Mouse (Mus musculus) liver, embryonic 12.5 days (tissue): ENCODE measurements around the gene Gpc6. TPM values are rescaled to one million over a fixed set of nuclear protein-coding genes. Genes with fewer than 3 reads are reported as not detected.

Experiments used
- ATAC-seq: fragments of 200-750 bp; cut with Nextera tagmentation; 2 replicates; pipeline ENCODE4 v1.8.0; 2017; ENCODE audit warnings: moderate number of reproducible peaks, mild to moderate bottlenecking, moderate library complexity
- H3K27ac ChIP-seq: fragments of 300-500 bp; sonication (generic); 2 replicates; pipeline ENCODE4 v1.5.1; 2016; ENCODE audit warnings: mild to moderate bottlenecking
- H3K27me3 ChIP-seq: fragments of 300-500 bp; sonication (generic); replicated peaks from 2 replicates; pipeline ENCODE4 v1.6.1; 2016; ENCODE audit warnings: mild to moderate bottlenecking, moderate library complexity
- H3K36me3 ChIP-seq: fragments of 300-500 bp; sonication (generic); 2 replicates; pipeline ENCODE4 v1.6.1; 2016; ENCODE audit warnings: mild to moderate bottlenecking, moderate library complexity
- H3K4me1 ChIP-seq: fragments of 300-500 bp; sonication (generic); 2 replicates; pipeline ENCODE4 v1.6.1; 2016
- H3K4me2 ChIP-seq: fragments of 300-500 bp; sonication (generic); 2 replicates; pipeline ENCODE4 v1.6.1; 2016; ENCODE audit warnings: mild to moderate bottlenecking, moderate library complexity
- H3K4me3 ChIP-seq: fragments of 300-500 bp; sonication (generic); 2 replicates; pipeline ENCODE4 v1.5.1; 2016; ENCODE audit warnings: mild to moderate bottlenecking, moderate library complexity
- H3K9ac ChIP-seq: fragments of 300-500 bp; sonication (generic); 2 replicates; pipeline ENCODE4 v1.6.1; 2016; ENCODE audit warnings: mild to moderate bottlenecking, moderate library complexity
- H3K9me3 ChIP-seq: fragments of 300-500 bp; sonication (generic); replicated peaks from 2 replicates; pipeline ENCODE4 v1.6.1; 2016; ENCODE audit warnings: mild to moderate bottlenecking, moderate library complexity
- WGBS: fragments of 180-500 bp; shearing (Covaris S2); methylation state at CpG from one replicate; pipeline ENCODE4 v1.1.7; 2016; ENCODE audit not compliant: insufficient replicate concordance; 5-methylcytosine and 5-hydroxymethylcytosine counted together
- polyA plus RNA-seq: library from polyadenylated mRNA; unstranded; fragments of >200 nt; fragmentation: Nextera tagmentation; extraction: Ambion mirVana; gene quantifications from 2 replicates; pipeline ENCODE4 v1.2.1, GENCODE M21; 2016

Gpc6 gene
- polyA plus RNA-seq, 1 experiment from 2014 or later: 8.4 TPM

DNA sequence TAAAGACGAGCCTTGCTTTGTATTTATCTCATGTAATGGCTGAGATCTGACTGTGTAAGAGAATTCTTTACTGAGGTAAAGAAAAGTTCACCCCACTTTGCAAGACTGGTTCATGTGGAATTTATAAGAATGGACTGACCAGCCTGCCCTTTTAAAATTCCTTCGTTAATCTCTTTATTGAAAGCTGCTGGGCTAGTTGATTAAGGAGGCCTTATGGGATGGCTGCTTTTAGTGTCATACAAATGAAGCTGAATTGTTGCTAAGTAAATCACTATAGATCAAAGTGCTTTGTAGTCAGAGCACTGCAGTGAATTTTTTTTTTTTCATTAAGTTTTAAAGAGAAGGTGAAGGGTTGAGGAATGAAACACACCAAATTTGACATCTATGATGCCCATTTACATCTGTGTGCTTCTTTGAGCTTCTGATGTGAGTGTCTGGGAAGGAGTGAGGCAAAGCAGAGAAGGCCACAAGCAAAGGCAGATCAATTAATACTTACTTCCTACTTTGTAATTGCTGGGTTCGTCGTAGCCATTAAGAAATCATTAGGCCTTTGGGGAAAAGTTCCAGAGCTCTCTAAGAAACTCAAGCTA, 90.3 kb downstream of the Gpc6 start:
- H3K4me2 ChIP-seq: no peak overlapping the region
- H3K9ac ChIP-seq: no peak overlapping the region
- H3K4me3 ChIP-seq: no peak overlapping the region
- ATAC-seq: no peak
- no peaks in the 10 kb centered on the region for H3K9me3 ChIP-seq
- 48% methylated on average over 4 of the region's 4 CpGs for WGBS
- no peaks in the 10 kb centered on the region for H3K4me1 ChIP-seq
- H3K27ac ChIP-seq: no peak overlapping the region
- H3K36me3 ChIP-seq: no peaks in the 10 kb centered on the region
- H3K27me3 ChIP-seq: no peaks in the 10 kb centered on the region

DNA sequence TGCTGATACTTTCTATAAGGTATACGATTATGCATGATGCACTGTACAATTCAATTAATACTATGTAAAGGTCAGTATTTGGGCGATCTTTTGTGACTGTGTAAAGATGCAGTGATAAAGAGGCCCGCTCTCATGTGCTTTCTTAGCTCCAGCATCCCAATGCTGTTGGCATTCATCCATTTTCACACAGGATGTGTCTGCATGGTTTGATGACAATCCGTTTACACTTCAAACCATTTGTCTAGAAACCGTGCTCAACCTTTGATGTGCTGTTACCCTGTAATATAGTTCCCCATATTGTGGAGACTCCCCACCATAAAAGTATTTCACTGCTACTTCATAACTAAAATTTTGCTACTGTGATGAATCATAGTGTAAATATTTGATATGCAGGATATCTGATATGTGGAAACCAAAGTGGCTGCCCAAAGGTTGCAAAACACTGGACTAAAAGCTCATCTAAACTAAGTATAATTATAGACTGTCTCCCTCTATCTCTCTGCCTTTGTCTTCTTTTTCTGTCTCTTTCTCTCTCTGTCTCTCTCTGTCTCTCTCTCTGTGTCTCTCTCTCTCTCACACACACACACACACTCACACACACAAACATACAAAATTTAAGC, 97.2 kb downstream of the Gpc6 start:
- WGBS: 68% methylated on average over 5 of the region's 5 CpGs
- H3K27ac ChIP-seq: no peak overlapping the region
- H3K4me2 ChIP-seq: no peak overlapping the region
- H3K4me1 ChIP-seq: no peaks in the 10 kb centered on the region
- no peak overlapping the region for H3K9ac ChIP-seq
- no peaks in the 10 kb centered on the region for H3K27me3 ChIP-seq
- ATAC-seq: no peak
- no peak overlapping the region for H3K4me3 ChIP-seq
- no peaks in the 10 kb centered on the region for H3K9me3 ChIP-seq
- no peaks in the 10 kb centered on the region for H3K36me3 ChIP-seq

DNA sequence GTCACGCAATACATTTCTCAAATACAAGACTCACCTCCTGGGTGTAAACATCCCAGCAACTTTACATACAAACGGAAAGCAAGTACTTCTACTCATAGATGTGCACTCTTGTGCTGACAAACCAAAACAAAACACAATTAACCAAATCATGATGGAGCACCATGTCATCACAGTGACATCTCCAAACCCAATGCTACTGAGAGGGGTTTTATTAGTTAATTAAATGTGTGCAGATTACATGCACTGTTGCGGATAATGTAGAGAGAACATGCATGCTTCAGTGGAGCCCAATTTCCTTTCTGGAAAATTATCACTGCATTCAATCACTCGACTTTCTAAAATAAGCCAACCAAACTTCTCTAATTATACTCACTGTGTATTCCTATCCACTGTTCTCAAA, 109.0 kb downstream of the Gpc6 start:
- Histone ChIP-seq H3K9me3 (no peaks in the 10 kb centered on the region), H3K4me2 (no peak overlapping the region), H3K27me3 (no peaks in the 10 kb centered on the region), H3K36me3 (no peaks in the 10 kb centered on the region), H3K27ac (no peak overlapping the region), H3K9ac (no peak overlapping the region), H3K4me3 (no peak overlapping the region), H3K4me1 (no peaks in the 10 kb centered on the region)
- WGBS: 73% methylated on average over 4 of the region's 4 CpGs
- ATAC-seq: no peak

DNA sequence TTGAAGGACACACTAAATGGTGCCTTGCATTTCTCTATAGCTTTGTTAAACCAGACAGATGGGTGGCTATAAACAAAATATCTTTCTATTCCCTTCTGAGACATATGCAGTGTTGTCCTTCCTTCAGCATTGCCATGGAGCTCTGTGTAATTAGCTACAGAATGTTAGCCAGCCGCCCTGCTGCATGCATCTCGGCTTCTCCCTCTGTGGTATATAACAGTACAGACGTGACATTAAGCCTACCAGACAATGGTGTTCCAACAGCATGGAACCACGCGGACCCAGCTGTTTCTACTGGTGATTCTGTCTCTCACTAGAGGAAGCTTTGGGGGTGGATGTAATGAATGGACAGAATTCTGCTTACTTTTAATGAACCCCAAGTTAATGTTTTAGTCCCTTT, 115.9 kb downstream of the Gpc6 start:
- Histone ChIP-seq H3K4me3 (no peak overlapping the region), H3K4me1 (no peaks in the 10 kb centered on the region), H3K27ac (no peak overlapping the region), H3K4me2 (no peak overlapping the region), H3K27me3 (no peaks in the 10 kb centered on the region), H3K9ac (no peak overlapping the region), H3K36me3 (no peaks in the 10 kb centered on the region), H3K9me3 (no peaks in the 10 kb centered on the region)
- ATAC-seq: no peak
- WGBS: 73% methylated on average over 5 of the region's 5 CpGs

- Histone ChIP-seq H3K4me3 (no peak overlapping the region), H3K36me3 (no peaks in the 10 kb centered on the region), H3K27ac (no peak overlapping the region), H3K9ac (no peak overlapping the region), H3K27me3 (no peaks in the 10 kb centered on the region), H3K4me2 (no peak overlapping the region), H3K9me3 (no peaks in the 10 kb centered on the region), H3K4me1 (no peaks in the 10 kb centered on the region)
- ATAC-seq: no peak
- 36% methylated on average over 2 of the region's 2 CpGs for WGBS
Measured at GRCm38 (mm10) chr14:117048951-117049350, 123.8 kb downstream of the Gpc6 start.

GRCm38 (mm10) chr14:117050877-117051276, 125.8 kb downstream of the Gpc6 start:
- H3K27ac ChIP-seq: no peak overlapping the region
- H3K4me3 ChIP-seq: no peak overlapping the region
- no peaks in the 10 kb centered on the region for H3K36me3 ChIP-seq
- H3K9ac ChIP-seq: no peak overlapping the region
- ATAC-seq: no peak
- no peaks in the 10 kb centered on the region for H3K4me1 ChIP-seq
- WGBS: 78% methylated on average over 8 of the region's 8 CpGs
- no peaks in the 10 kb centered on the region for H3K9me3 ChIP-seq
- no peak overlapping the region for H3K4me2 ChIP-seq
- H3K27me3 ChIP-seq: no peaks in the 10 kb centered on the region

DNA sequence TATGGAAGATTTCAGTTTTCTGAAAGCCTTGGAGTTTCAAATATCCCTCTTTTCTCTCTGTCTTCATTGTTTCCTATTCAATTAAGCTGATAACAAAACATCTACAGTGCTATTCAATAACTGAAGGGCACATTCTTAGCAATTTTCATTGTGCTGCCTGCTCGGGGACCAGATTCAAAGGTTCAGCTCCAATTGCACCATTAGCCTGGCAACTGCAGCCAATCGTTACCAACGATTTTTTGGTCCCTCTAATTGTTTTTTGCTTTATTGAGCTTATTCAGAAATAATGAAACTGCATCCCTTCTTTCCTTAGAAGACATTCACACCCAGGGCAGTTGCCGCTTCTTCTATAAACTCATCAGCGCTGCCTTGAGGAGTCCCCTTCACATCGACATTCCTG, 128.2 kb downstream of the Gpc6 start:
- Histone ChIP-seq H3K27me3 (no peaks in the 10 kb centered on the region), H3K4me1 (no peaks in the 10 kb centered on the region), H3K9me3 (no peaks in the 10 kb centered on the region), H3K9ac (no peak overlapping the region), H3K4me3 (no peak overlapping the region), H3K4me2 (no peak overlapping the region), H3K36me3 (no peaks in the 10 kb centered on the region), H3K27ac (no peak overlapping the region)
- WGBS: 78% methylated on average over 6 of the region's 6 CpGs
- no peak for ATAC-seq

GRCm38 (mm10) chr14:117055134-117055533, 130.0 kb downstream of the Gpc6 start:
- Histone ChIP-seq H3K4me3 (no peak overlapping the region), H3K9ac (no peak overlapping the region), H3K36me3 (no peaks in the 10 kb centered on the region), H3K4me2 (no peak overlapping the region), H3K27me3 (no peaks in the 10 kb centered on the region), H3K9me3 (no peaks in the 10 kb centered on the region), H3K27ac (no peak overlapping the region), H3K4me1 (no peaks in the 10 kb centered on the region)
- 45% methylated on average over 2 of the region's 2 CpGs for WGBS
- no peak for ATAC-seq

GRCm38 (mm10) chr14:117061078-117061477, 136.0 kb downstream of the Gpc6 start:
- WGBS: 54% methylated on average over 2 of the region's 2 CpGs
- H3K9me3 ChIP-seq: no peaks in the 10 kb centered on the region
- H3K4me1 ChIP-seq: no peaks in the 10 kb centered on the region
- no peaks in the 10 kb centered on the region for H3K27me3 ChIP-seq
- no peak overlapping the region for H3K27ac ChIP-seq
- H3K4me3 ChIP-seq: no peak overlapping the region
- H3K4me2 ChIP-seq: no peak overlapping the region
- H3K36me3 ChIP-seq: no peaks in the 10 kb centered on the region
- ATAC-seq: no peak
- H3K9ac ChIP-seq: no peak overlapping the region

- Histone ChIP-seq H3K9me3 (no peaks in the 10 kb centered on the region), H3K36me3 (no peaks in the 10 kb centered on the region), H3K4me2 (no peak overlapping the region), H3K27ac (no peak overlapping the region), H3K4me1 (no peaks in the 10 kb centered on the region), H3K9ac (no peak overlapping the region), H3K4me3 (no peak overlapping the region), H3K27me3 (no peaks in the 10 kb centered on the region)
- WGBS: 68% methylated on average over 2 of the region's 2 CpGs
- ATAC-seq: no peak
Measured at GRCm38 (mm10) chr14:117061527-117061926, 136.4 kb downstream of the Gpc6 start.

- no peaks in the 10 kb centered on the region for H3K4me1 ChIP-seq
- WGBS: 73% methylated on average over 5 of the region's 5 CpGs
- no peaks in the 10 kb centered on the region for H3K9me3 ChIP-seq
- H3K27me3 ChIP-seq: no peaks in the 10 kb centered on the region
- no peak overlapping the region for H3K9ac ChIP-seq
- H3K36me3 ChIP-seq: no peaks in the 10 kb centered on the region
- no peak overlapping the region for H3K4me3 ChIP-seq
- ATAC-seq: no peak
- H3K27ac ChIP-seq: no peak overlapping the region
- no peak overlapping the region for H3K4me2 ChIP-seq
Measured at GRCm38 (mm10) chr14:117068179-117068578, 143.1 kb downstream of the Gpc6 start.

GRCm38 (mm10) chr14:117070470-117071085, 145.5 kb downstream of the Gpc6 start:
- 63% methylated on average over 4 of the region's 4 CpGs for WGBS

More at GRCm38 (mm10) chr14:117070470-117071085, 145.5 kb downstream of the Gpc6 start:
- no peak overlapping the region for H3K4me3 ChIP-seq
- no peaks in the 10 kb centered on the region for H3K4me1 ChIP-seq
- H3K36me3 ChIP-seq: no peaks in the 10 kb centered on the region
- H3K4me2 ChIP-seq: no peak overlapping the region
- no peaks in the 10 kb centered on the region for H3K27me3 ChIP-seq
- H3K9ac ChIP-seq: no peak overlapping the region
- no peaks in the 10 kb centered on the region for H3K9me3 ChIP-seq
- ATAC-seq: no peak
- H3K27ac ChIP-seq: no peak overlapping the region
